Mouse (Mus musculus) hindbrain, postnatal 0 days (tissue): ENCODE results near the gene Nat14. TPM values are rescaled to one million over a fixed set of nuclear protein-coding genes. Genes with fewer than 3 reads are reported as not detected.

Experiments
- ATAC-seq: fragments of 200-750 bp; cut with Nextera tagmentation; 2 replicates; pipeline ENCODE4 v1.8.0; 2017; ENCODE audit warnings: mild to moderate bottlenecking, moderate TSS enrichment, moderate library complexity
- DNase-seq: peaks from one replicate; pipeline ENCODE4 v3.0.0-alpha.2; 2015; ENCODE audit warnings: low spot score
- H3K27ac ChIP-seq: fragments of 300-500 bp; sonication (generic); 2 replicates; pipeline ENCODE4 v1.5.1; 2014; ENCODE audit warnings: mild to moderate bottlenecking
- H3K27me3 ChIP-seq: fragments of 300-500 bp; sonication (generic); 2 replicates; pipeline ENCODE4 v1.6.1; 2014; ENCODE audit warnings: low read length, mixed read lengths; ENCODE audit not compliant: insufficient read depth
- H3K36me3 ChIP-seq: fragments of 300-500 bp; sonication (generic); 2 replicates; pipeline ENCODE4 v1.6.1; 2014; ENCODE audit warnings: low read length, mixed read lengths; ENCODE audit not compliant: insufficient read depth
- H3K4me1 ChIP-seq: fragments of 300-500 bp; sonication (generic); 2 replicates; pipeline ENCODE4 v1.6.1; 2014; ENCODE audit warnings: antibody characterized with exemption, low read length, mixed read lengths; ENCODE audit not compliant: insufficient read depth
- H3K4me2 ChIP-seq: fragments of 300-500 bp; sonication (generic); 2 replicates; pipeline ENCODE4 v1.6.1; 2014; ENCODE audit warnings: low read depth, mild to moderate bottlenecking, low read length, moderate library complexity, mixed read lengths
- H3K4me3 ChIP-seq: fragments of 300-500 bp; sonication (generic); 2 replicates; pipeline ENCODE4 v1.5.1; 2014; ENCODE audit warnings: low read length
- H3K9ac ChIP-seq: fragments of 300-500 bp; sonication (generic); replicated peaks from 2 replicates; pipeline ENCODE4 v1.6.1; 2014; ENCODE audit warnings: mild to moderate bottlenecking, low read length, moderate library complexity, mixed read lengths
- H3K9me3 ChIP-seq: fragments of 300-500 bp; sonication (generic); 2 replicates; pipeline ENCODE4 v1.6.1; 2016; ENCODE audit warnings: low read length, mixed read lengths
- CTCF ChIP-seq: IDR thresholded peaks from 2 replicates; pipeline ENCODE4 v1.5.1; 2016; ENCODE audit warnings: antibody characterized with exemption, control low read depth, low read depth
- WGBS: fragments of 180-500 bp; shearing (Covaris S2); extraction: QIAGEN DNeasy Blood & Tissue Kit; methylation state at CpG from one replicate; pipeline ENCODE4 v1.1.7; 2014; 5-methylcytosine and 5-hydroxymethylcytosine counted together
- polyA plus RNA-seq: library from polyadenylated mRNA; unstranded; fragments of >200 nt; fragmentation: Nextera tagmentation; extraction: Ambion mirVana; gene quantifications from 2 replicates; pipeline ENCODE4 v1.2.1, GENCODE M21; 2015
- total RNA-seq: library from RNA; depleted of rRNA; stranded (reverse); fragments of >200 nt; gene quantifications from 2 replicates; pipeline ENCODE4 v1.2.3, GENCODE M21; 2014

Gene Nat14
- total and polyA plus RNA-seq, 2 experiments from 2014 or later = 24.2 to 27.5 TPM

GRCm38 (mm10) chr7:4906466-4906950 lies 15.3 kb upstream of the Nat14 start, which contains the start of gene Gm36210:
Gene Gm36210, minus strand, starts transcription at chr7:4906516.
- DNase-seq (no peak), ATAC-seq (no peak)

GRCm38 (mm10) chr7:4911561-4911960 lies 10.3 kb upstream of the Nat14 start:
- no peaks in the 10 kb centered on the region for H3K36me3 ChIP-seq
- peak; percentile 64; the same call in 1 of the 2 replicates for TF ChIP-seq CTCF
- H3K27ac ChIP-seq = no peak overlapping the region
- no peaks in the 10 kb centered on the region for H3K27me3 ChIP-seq
- peaks cover 7% of the 10 kb centered on the region for H3K4me1 ChIP-seq
- ATAC-seq = no peak
- DNase-seq = peak; percentile 72
- WGBS = 29% methylated on average over 9 of the region's 9 CpGs
- H3K9ac ChIP-seq = no peak overlapping the region
- no peak overlapping the region for H3K4me2 ChIP-seq
- H3K4me3 ChIP-seq = no peak overlapping the region
- no peaks in the 10 kb centered on the region for H3K9me3 ChIP-seq

More at GRCm38 (mm10) chr7:4906466-4906950, 15.3 kb upstream of the Nat14 start, which contains the start of gene Gm36210:
- Histone ChIP-seq H3K36me3 (no peaks in the 10 kb centered on the region), H3K4me3 (no peak within 1 kb of the TSS), H3K9me3 (no peaks in the 10 kb centered on the region), H3K27ac (no peak within 1 kb of the TSS), H3K9ac (no peak within 1 kb of the TSS), H3K4me1 (no peaks in the 10 kb centered on the region), H3K27me3 (no peaks in the 10 kb centered on the region), H3K4me2 (no peak within 1 kb of the TSS)
- 61% methylated on average over 10 of the region's 10 CpGs for WGBS
- no peak for TF ChIP-seq CTCF

- no peak overlapping the region for H3K4me3 ChIP-seq
- 67% methylated on average over 5 of the region's 5 CpGs for WGBS
- no peak for ATAC-seq
These were observed 9.6 kb upstream of the Nat14 start for GRCm38 (mm10) chr7:4912248-4912647.

GRCm38 (mm10) chr7:4915007-4915665 lies 6.7 kb upstream of the Nat14 start, which contains the start of gene Zfp628:
Gene Zfp628, plus strand, starts transcription at chr7:4915217.
- no peak for TF ChIP-seq CTCF
- H3K27ac ChIP-seq = peak within 1 kb of the TSS; percentile 98
- H3K4me1 ChIP-seq = peaks cover 10% of the 10 kb centered on the region
- peak; percentile 97 for DNase-seq
- no peaks in the 10 kb centered on the region for H3K9me3 ChIP-seq
- peak within 1 kb of the TSS; percentile 80 for H3K4me3 ChIP-seq
- ATAC-seq = peak; percentile 92
- no peaks in the 10 kb centered on the region for H3K27me3 ChIP-seq
- H3K4me2 ChIP-seq = peak within 1 kb of the TSS; percentile 78
- peak within 1 kb of the TSS; percentile 82 for H3K9ac ChIP-seq
- H3K36me3 ChIP-seq = peaks cover 20% of the 10 kb centered on the region; the same call in 1 of the 2 replicates
- under 1% methylated on average over 43 of the region's 56 CpGs for WGBS

More at GRCm38 (mm10) chr7:4912248-4912647, 9.6 kb upstream of the Nat14 start:
- no peak overlapping the region for H3K9ac ChIP-seq
- peak; percentile 48 for DNase-seq
- H3K4me1 ChIP-seq = peaks cover 10% of the 10 kb centered on the region
- no peaks in the 10 kb centered on the region for H3K9me3 ChIP-seq
- no peaks in the 10 kb centered on the region for H3K36me3 ChIP-seq
- no peak overlapping the region for H3K4me2 ChIP-seq
- no peak overlapping the region for H3K27ac ChIP-seq
- H3K27me3 ChIP-seq = no peaks in the 10 kb centered on the region
- TF ChIP-seq CTCF = no peak

GRCm38 (mm10) chr7:4915669-4916416 lies 6.0 kb upstream of the Nat14 start:
- peak overlapping the region; percentile 82 for H3K9ac ChIP-seq
- peak overlapping the region; percentile 98 for H3K27ac ChIP-seq
- TF ChIP-seq CTCF = no peak
- peak; percentile 62 for DNase-seq
- H3K9me3 ChIP-seq = no peaks in the 10 kb centered on the region
- WGBS = 12% methylated on average over 14 of the region's 14 CpGs
- H3K36me3 ChIP-seq = peaks cover 27% of the 10 kb centered on the region; the same call in 1 of the 2 replicates
- peak; percentile 48 for ATAC-seq
- H3K4me2 ChIP-seq = peak overlapping the region; percentile 78
- peak overlapping the region; percentile 80 for H3K4me3 ChIP-seq
- H3K4me1 ChIP-seq = peaks cover 10% of the 10 kb centered on the region
- no peaks in the 10 kb centered on the region for H3K27me3 ChIP-seq

- Histone ChIP-seq H3K36me3 (peaks cover 28% of the 10 kb centered on the region; the same call in 1 of the 2 replicates), H3K9me3 (no peaks in the 10 kb centered on the region), H3K4me1 (peaks cover 19% of the 10 kb centered on the region), H3K27ac (no peak overlapping the region), H3K4me3 (no peak overlapping the region), H3K4me2 (no peak overlapping the region), H3K27me3 (no peaks in the 10 kb centered on the region), H3K9ac (no peak overlapping the region)
- WGBS = 93% methylated on average over 2 of the region's 2 CpGs
- ATAC-seq (no peak), DNase-seq (no peak)
- TF ChIP-seq CTCF = no peak
These were observed 4.3 kb upstream of the Nat14 start for GRCm38 (mm10) chr7:4917494-4917893.
